11 mouse cellular contexts compared by ENCODE assay signal in genomic region chr15:8806354-8806753, GRCm38 (mm10).
A peak's percentile ranks its signal among the peaks of the same experiment; 100 is the strongest.
DNase-seq lines count a peak whose midpoint lies in the region; ATAC-seq and TF ChIP-seq lines count a peak whose summit lies in the region.
"Had no signal": no experiment of that assay in that cellular context is flagged by ENCODE, and none has a peak within 500 bp of the region (broad histone marks: within the 10 kb centered on the region; RNA-seq: fewer than 3 reads in every experiment).

No protein-coding gene starts in this region.

- no peak overlapping the region for H3K4me3 ChIP-seq in limb, embryonic 14.5 days (replicated peaks; ENCODE audit: low read length)
- H3K4me3 ChIP-seq: neural tube, embryonic 13.5 days had no signal

- no peaks in the 10 kb centered on the region for H3K27me3 ChIP-seq in limb, embryonic 14.5 days (ENCODE audit: control insufficient read depth, insufficient read depth, low read length)
- H3K27me3 ChIP-seq: neural tube, embryonic 13.5 days had no signal

- H3K9me3 ChIP-seq in limb, embryonic 14.5 days (ENCODE audit: control insufficient read depth, low read length) = no peaks in the 10 kb centered on the region
- H3K9me3 ChIP-seq: neural tube, embryonic 13.5 days had no signal

- no peak overlapping the region for H3K4me2 ChIP-seq in limb, embryonic 14.5 days (replicated peaks; ENCODE audit: low read depth, low read length, severe bottlenecking)
- H3K4me2 ChIP-seq: neural tube, embryonic 13.5 days had no signal

- H3K4me1 ChIP-seq in limb, embryonic 14.5 days (ENCODE audit: control insufficient read depth, insufficient read depth, low read length) = no peaks in the 10 kb centered on the region
- H3K4me1 ChIP-seq: neural tube, embryonic 13.5 days had no signal

- no peak overlapping the region for H3K27ac ChIP-seq in limb, embryonic 14.5 days (replicated peaks; ENCODE audit: low read depth, low read length)
- H3K27ac ChIP-seq: macrophage; neural tube, embryonic 13.5 days had no signal

- TF ChIP-seq POLR2A in limb, embryonic 14.5 days (IDR thresholded peaks at IDR 0.05; ENCODE audit: borderline replicate concordance, extremely low read depth, insufficient read depth, insufficient read length) = no peak

- DNase-seq in adrenal gland, adult 2 months = peak; percentile 67
- no peak for DNase-seq in adrenal gland, adult 18-20 months (ENCODE audit: low spot score in 2 of 2)
- DNase-seq in adrenal gland, postnatal 36 days = peak; percentile 33 to 54
- peak; percentile 54 for DNase-seq in gastrocnemius, postnatal 14 days
- DNase-seq in limb, embryonic 14.5 days (ENCODE audit: low spot score) = peak; percentile 56
- DNase-seq in cerebellum, postnatal 14 days = no peak
- DNase-seq in kidney, adult 8-10 months = no peak
- no peak for DNase-seq in testis, postnatal 10 days (ENCODE audit: low spot score)
- DNase-seq: cerebellum, postnatal 10 days had no signal

- WGBS in limb, embryonic 14.5 days = 35% methylated on average over 8 of the region's 8 CpGs

- ATAC-seq in limb, embryonic 14.5 days (ENCODE audit: low FRiP score, low read depth) = peak; percentile 63; the same call in 1 of the 2 replicates

- intact Hi-C loops in gastrocnemius, postnatal 14 days (cut with DNase I; ENCODE audit: low total_unique reads) = no loop called here

- no peaks in the 10 kb centered on the region for H3K36me3 ChIP-seq in limb, embryonic 14.5 days (ENCODE audit: control insufficient read depth, insufficient read depth, low read length)
- H3K36me3 ChIP-seq: neural tube, embryonic 13.5 days had no signal

- H3K9ac ChIP-seq in limb, embryonic 14.5 days (ENCODE audit: low read depth, low read length, severe bottlenecking) = no peak overlapping the region
- H3K9ac ChIP-seq: neural tube, embryonic 13.5 days had no signal

Comparison
In these comparisons a context has a peak if more than half of its experiments do, and no peak if none do; other contexts are left out.
1. DNase-seq: peak in adrenal gland, adult 2 months (single experiment), adrenal gland, postnatal 36 days (2 of 2), gastrocnemius, postnatal 14 days (single experiment) and limb, embryonic 14.5 days (single experiment); none in adrenal gland, adult 18-20 months (0 of 2), cerebellum, postnatal 14 days (0 of 2), kidney, adult 8-10 months (0 of 2) and testis, postnatal 10 days (single experiment).